Mouse (Mus musculus) layer of hippocampus, adult 2 months (tissue): ENCODE measurements around the gene As3mt. TPM values are rescaled to one million over a fixed set of nuclear protein-coding genes. Genes with fewer than 3 reads are reported as not detected.

ENCODE experiments used
- DNase-seq, 2 experiments: peaks; one replicate each; pipeline ENCODE4 v3.0.0; 2022; ENCODE audit warnings: low spot score in 2 of 2
- H3K27ac ChIP-seq: fragments of 200-600 bp; 2 replicates; pipeline ENCODE4 v1.8.1; 2022
- H3K4me3 ChIP-seq: fragments of 200-600 bp; 2 replicates; pipeline ENCODE4 v1.8.1; 2022; ENCODE audit warnings: mild to moderate bottlenecking
- CTCF ChIP-seq: fragments of 200-600 bp; conservative IDR thresholded peaks from 2 replicates; pipeline ENCODE4 v1.8.1; 2022; ENCODE audit warnings: antibody characterized with exemption, mild to moderate bottlenecking, moderate library complexity
- total RNA-seq, 2 experiments: library from RNA; stranded (reverse); gene quantifications; 2 replicates each; pipeline ENCODE4 v1.2.3; 2021

As3mt gene
- total RNA-seq, 2 experiments from 2014 or later = 23.1 to 25.2 TPM

DNA sequence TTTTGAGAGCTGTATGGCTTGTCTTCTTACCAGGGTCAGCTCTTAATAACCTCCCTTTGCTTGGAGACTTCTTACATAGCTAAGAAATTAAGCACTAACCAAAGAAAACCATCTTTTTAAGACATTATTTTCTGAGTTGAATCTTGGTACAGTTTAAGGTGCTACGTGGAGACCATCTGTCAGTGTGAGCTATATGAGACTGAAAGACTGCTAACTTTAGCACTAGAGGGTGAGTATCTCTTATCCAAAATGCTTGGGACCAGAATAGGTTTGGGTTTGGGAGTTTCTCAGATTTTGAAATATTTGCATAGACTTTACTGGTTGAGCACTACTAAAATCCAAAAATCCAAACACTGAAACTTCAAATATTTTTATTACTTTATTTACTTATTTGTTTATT is 82.5 kb downstream of the As3mt start:
- no peak overlapping the region for H3K4me3 ChIP-seq
- no peak overlapping the region for H3K27ac ChIP-seq
- DNase-seq = no peak
- no peak for TF ChIP-seq CTCF

Other genes starting within 250 kb of the As3mt start
- gene Trim8, start 205.8 kb upstream of the As3mt start, total RNA-seq = 100 to 1,000 TPM in 1 of 2 experiments, 10 to 100 TPM in 1; 99.9 to 108 TPM
- gene Arl3, start 134.3 kb upstream of the As3mt start, total RNA-seq = 100 to 1,000 TPM; 122 to 129 TPM
- 1 to 10 TPM; 7.4 to 8.3 TPM for gene Sfxn2, start 134.1 kb upstream of the As3mt start, total RNA-seq
- 10 to 100 TPM; 33.5 to 38.0 TPM for gene Wbp1l, start 108.4 kb upstream of the As3mt start, total RNA-seq
- gene Cyp17a1, start 34.3 kb upstream of the As3mt start, total RNA-seq = not detected
- 10 to 100 TPM; 22.8 TPM for gene Borcs7, start 17.6 kb upstream of the As3mt start, total RNA-seq
- 10 to 100 TPM; 37.9 to 38.8 TPM for gene Cnnm2, start 54.1 kb downstream of the As3mt start, total RNA-seq